Mouse (Mus musculus) layer of hippocampus, postnatal 14 days (tissue): ENCODE measurements around the gene Retn. TPM values are rescaled to one million over a fixed set of nuclear protein-coding genes. Genes with fewer than 3 reads are reported as not detected.

Source experiments
- DNase-seq, 2 experiments: peaks; one replicate each; pipeline ENCODE4 v3.0.0; 2021 to 2022; ENCODE audit warnings: low spot score in 2 of 2, mixed read lengths in 1 of 2
- total RNA-seq, 2 experiments: library from RNA; stranded (reverse); gene quantifications; 2 replicates each; pipeline ENCODE4 v1.2.3; 2021

Retn gene
- total RNA-seq, 2 experiments from 2014 or later: 0.39 to 0.45 TPM

GRCm38 (mm10) chr8:3707611-3708010 is 52.0 kb downstream of the Retn start:
- DNase-seq: no peak

Other genes starting within 250 kb of the Retn start
- gene Pex11g, start 188.1 kb upstream of the Retn start, total RNA-seq: 1 to 10 TPM in 1 of 2 experiments, under 1 TPM in 1; 0.91 to 1.8 TPM
- gene Tex45, start 184.9 kb upstream of the Retn start, total RNA-seq: under 1 TPM in 1 of 2 experiments, not detected in 1; 0.28 TPM
- gene Zfp358, start 162.6 kb upstream of the Retn start, total RNA-seq: 10 to 100 TPM; 25.3 to 27.4 TPM
- gene Mcoln1, start 155.3 kb upstream of the Retn start, total RNA-seq: 10 to 100 TPM; 63.3 to 77.4 TPM
- 10 to 100 TPM; 64.8 to 71.0 TPM for gene Pnpla6, start 140.4 kb upstream of the Retn start, total RNA-seq
- gene C330021F23Rik, start 87.8 kb upstream of the Retn start, total RNA-seq: not detected
- gene Camsap3, start 68.5 kb upstream of the Retn start, total RNA-seq: 10 to 100 TPM; 45.8 to 49.8 TPM
- gene Xab2, start 34.5 kb upstream of the Retn start, total RNA-seq: 10 to 100 TPM; 33.1 to 34.9 TPM
- 10 to 100 TPM; 80.0 to 95.8 TPM for gene Pet100, start 34.2 kb upstream of the Retn start, total RNA-seq
- 1 to 10 TPM in 1 of 2 experiments, not detected in 1; 2.1 TPM for gene Pcp2, start 30.2 kb upstream of the Retn start, total RNA-seq
- 10 to 100 TPM; 34.0 to 51.8 TPM for gene Stxbp2, start 24.8 kb upstream of the Retn start, total RNA-seq
- under 1 TPM in 1 of 2 experiments, not detected in 1; 0.33 TPM for gene Mcemp1, start 10.0 kb downstream of the Retn start, total RNA-seq
- 10 to 100 TPM; 19.8 to 23.4 TPM for gene Fcor, start 16.6 kb downstream of the Retn start, total RNA-seq
- 10 to 100 TPM; 27.9 to 28.5 TPM for gene Trappc5, start 20.5 kb downstream of the Retn start, total RNA-seq
- not detected for gene Fcer2a, start 38.4 kb downstream of the Retn start, total RNA-seq
- gene Clec4g, start 64.9 kb downstream of the Retn start, total RNA-seq: not detected
- not detected for gene Cd209a, start 93.2 kb downstream of the Retn start, total RNA-seq
- gene Cd209e, start 198.5 kb downstream of the Retn start, total RNA-seq: not detected
- gene Cd209d, start 222.8 kb downstream of the Retn start, total RNA-seq: not detected